30 mouse cellular contexts compared by ENCODE assay signal in genomic region chr3:41597036-41597435, GRCm38 (mm10). TPM values are rescaled to one million over a fixed set of nuclear protein-coding genes. Genes with fewer than 3 reads are reported as not detected.
A peak's percentile ranks its signal among the peaks of the same experiment; 100 is the strongest.
DNase-seq lines count a peak whose midpoint lies in the region; ATAC-seq lines count a peak whose summit lies in the region.
"Had no signal": no experiment of that assay in that cellular context is flagged by ENCODE, and none has a peak within 500 bp of the region (broad histone marks: within the 10 kb centered on the region; RNA-seq: fewer than 3 reads in every experiment).

No protein-coding gene starts in this region.

- H3K27ac ChIP-seq in liver, embryonic 12.5 days, result 0 out of 2 replicates have a peak overlapping the region, but pooled peaks have one; percentile 17
- H3K27ac ChIP-seq: embryonic facial prominence, embryonic 10.5 days; embryonic facial prominence, embryonic 13.5 days; forebrain, embryonic 12.5 days; forebrain, embryonic 15.5 days; heart, adult 2 months; heart, embryonic 10.5 days; heart, embryonic 13.5 days; hindbrain, embryonic 14.5 days; hindbrain, postnatal 0 days had no signal

- peaks cover 97% of the 10 kb centered on the region for H3K36me3 ChIP-seq in liver, embryonic 12.5 days

- no peaks in the 10 kb centered on the region for H3K9me3 ChIP-seq in liver, embryonic 12.5 days (replicated peaks)
- H3K9me3 ChIP-seq: embryonic facial prominence, embryonic 10.5 days; embryonic facial prominence, embryonic 13.5 days; forebrain, embryonic 12.5 days; forebrain, embryonic 15.5 days; heart, embryonic 10.5 days; heart, embryonic 13.5 days had no signal

- peak overlapping the region; percentile 1; the same call in 1 of the 2 replicates for H3K4me2 ChIP-seq in liver, embryonic 12.5 days
- H3K4me2 ChIP-seq: embryonic facial prominence, embryonic 13.5 days; forebrain, embryonic 12.5 days; forebrain, embryonic 15.5 days; heart, embryonic 13.5 days; hindbrain, embryonic 14.5 days had no signal

- no peak overlapping the region for H3K9ac ChIP-seq in liver, embryonic 12.5 days
- H3K9ac ChIP-seq: embryonic facial prominence, embryonic 13.5 days; forebrain, embryonic 12.5 days; forebrain, embryonic 15.5 days; heart, embryonic 13.5 days; hindbrain, embryonic 14.5 days had no signal

- H3K4me1 ChIP-seq in liver, embryonic 12.5 days, result peaks cover 28% of the 10 kb centered on the region
- H3K4me1 ChIP-seq: embryonic facial prominence, embryonic 10.5 days; embryonic facial prominence, embryonic 13.5 days; forebrain, embryonic 12.5 days; forebrain, embryonic 15.5 days had no signal

- no peak for DNase-seq in liver
- DNase-seq in c-Kit-positive CD71-positive TER-119-positive erythroid progenitor cells, embryonic 14.5 days (ENCODE audit: low spot score), result peak; percentile 15
- no peak for DNase-seq in left cerebral cortex, adult 9 months (ENCODE audit: low spot score in 2 of 2)
- DNase-seq: adrenal gland, adult 8-10 months; adrenal gland, postnatal 25 days; B cell, adult 2 months; cerebellum, adult 11-12 months; cerebellum, adult 8-10 months; cerebellum, postnatal 10 days; cerebellum, postnatal 36 days; embryo, embryonic 11 days; gastrocnemius, postnatal 36 days; heart, adult 2 months; heart, postnatal 14 days; heart, postnatal 4 days had no signal

- no peaks in the 10 kb centered on the region for H3K27me3 ChIP-seq in liver, embryonic 12.5 days (replicated peaks)
- H3K27me3 ChIP-seq: CH12.LX; embryonic facial prominence, embryonic 13.5 days; forebrain, embryonic 12.5 days; forebrain, embryonic 15.5 days; heart, embryonic 13.5 days had no signal

- 68% methylated on average over 8 of the region's 8 CpGs for WGBS in liver, embryonic 12.5 days (ENCODE audit: insufficient replicate concordance)

- H3K4me3 ChIP-seq in liver, embryonic 12.5 days, result no peak overlapping the region
- H3K4me3 ChIP-seq: embryonic facial prominence, embryonic 10.5 days; embryonic facial prominence, embryonic 13.5 days; erythroblast, embryonic 14.5 days; forebrain, embryonic 12.5 days; forebrain, embryonic 15.5 days; heart, adult 2 months; heart, embryonic 10.5 days; heart, embryonic 13.5 days had no signal

- peak; percentile 78 for ATAC-seq in liver, embryonic 12.5 days
- peak; percentile 54 for ATAC-seq in megakaryocyte-erythroid progenitor cell, adult 5-6 weeks (replicated peaks; ENCODE audit: low FRiP score, low TSS enrichment, poor library complexity, severe bottlenecking)
- ATAC-seq in cerebellum, adult (ENCODE audit: insufficient number of reproducible peaks, low FRiP score, low TSS enrichment), result no peak
- ATAC-seq: activated CD4-positive, CD25-positive, alpha-beta regulatory T cell, adult 4 months; forebrain, embryonic 15.5 days; hindbrain, postnatal 0 days; inflammation-experienced regulatory T-cells, adult 6 months had no signal

RNA-seq across cellular contexts. Expression of gene Jade1, which starts 41.5 kb away (rescaled TPM):
- 13.8 and 14.0 TPM in 2 replicates for polyA plus RNA-seq in liver, embryonic 12.5 days (2016; fragmentation: Nextera tagmentation; extraction: Ambion mirVana)
- total RNA-seq in megakaryocyte-erythroid progenitor cell, adult 5-6 weeks (2014; fragmentation: Nextera tagmentation), result 29.8 and 38.0 TPM in 2 replicates
- 36.1 and 36.3 TPM in 2 replicates for total RNA-seq in megakaryocyte-erythroid progenitor cell, adult 5-6 weeks (2017)
